Mouse (Mus musculus) midbrain, embryonic 14.5 days (tissue): ENCODE measurements around the gene Ankle1. TPM values are rescaled to one million over a fixed set of nuclear protein-coding genes. Genes with fewer than 3 reads are reported as not detected.

Experiments used
- ATAC-seq: fragments of 200-750 bp; cut with Nextera tagmentation; 2 replicates; pipeline ENCODE4 v1.8.0; 2017; ENCODE audit warnings: moderate number of reproducible peaks, moderate library complexity; ENCODE audit not compliant: low FRiP score, low TSS enrichment
- DNase-seq: peaks from one replicate; pipeline ENCODE4 v3.0.0-alpha.2; 2015
- H3K27ac ChIP-seq: fragments of 300-500 bp; sonication (generic); replicated peaks from 2 replicates; pipeline ENCODE4 v1.5.1; 2014; ENCODE audit warnings: mild to moderate bottlenecking, low read depth, low read length, moderate library complexity
- H3K27me3 ChIP-seq: fragments of 300-500 bp; sonication (generic); 2 replicates; pipeline ENCODE4 v1.6.1; 2014; ENCODE audit warnings: low read length, control low read depth, mixed read lengths; ENCODE audit not compliant: control insufficient read depth, insufficient read depth
- H3K36me3 ChIP-seq: fragments of 300-500 bp; sonication (generic); 2 replicates; pipeline ENCODE4 v1.6.1; 2014; ENCODE audit warnings: low read length, control low read depth; ENCODE audit not compliant: control insufficient read depth, insufficient read depth
- H3K4me1 ChIP-seq: fragments of 300-500 bp; sonication (generic); 2 replicates; pipeline ENCODE4 v1.6.1; 2014; ENCODE audit warnings: mild to moderate bottlenecking, antibody characterized with exemption, low read length, control low read depth; ENCODE audit not compliant: control insufficient read depth, insufficient read depth
- H3K4me2 ChIP-seq: fragments of 300-500 bp; sonication (generic); 2 replicates; pipeline ENCODE4 v1.6.1; 2014; ENCODE audit warnings: mild to moderate bottlenecking, low read length, moderate library complexity
- H3K4me3 ChIP-seq: fragments of 300-500 bp; sonication (generic); replicated peaks from 2 replicates; pipeline ENCODE4 v1.5.1; 2014; ENCODE audit warnings: low read depth, low read length
- H3K9ac ChIP-seq: fragments of 300-500 bp; sonication (generic); replicated peaks from 2 replicates; pipeline ENCODE4 v1.6.1; 2014; ENCODE audit warnings: mild to moderate bottlenecking, low read length, moderate library complexity
- H3K9me3 ChIP-seq: fragments of 300-500 bp; sonication (generic); 2 replicates; pipeline ENCODE4 v1.6.1; 2016; ENCODE audit warnings: low read length, control low read depth, mixed read lengths; ENCODE audit not compliant: control insufficient read depth
- WGBS: fragments of 180-500 bp; shearing (Covaris S2); extraction: QIAGEN DNeasy Blood & Tissue Kit; methylation state at CpG from one replicate; pipeline ENCODE4 v1.1.7; 2014; 5-methylcytosine and 5-hydroxymethylcytosine counted together
- polyA plus RNA-seq: library from polyadenylated mRNA; unstranded; fragments of >200 nt; fragmentation: Nextera tagmentation; extraction: Ambion mirVana; gene quantifications from 2 replicates; pipeline ENCODE4 v1.2.1, GENCODE M21; 2014

The Ankle1 gene
- 3.0 and 5.3 TPM in 2 replicates for polyA plus RNA-seq

DNA sequence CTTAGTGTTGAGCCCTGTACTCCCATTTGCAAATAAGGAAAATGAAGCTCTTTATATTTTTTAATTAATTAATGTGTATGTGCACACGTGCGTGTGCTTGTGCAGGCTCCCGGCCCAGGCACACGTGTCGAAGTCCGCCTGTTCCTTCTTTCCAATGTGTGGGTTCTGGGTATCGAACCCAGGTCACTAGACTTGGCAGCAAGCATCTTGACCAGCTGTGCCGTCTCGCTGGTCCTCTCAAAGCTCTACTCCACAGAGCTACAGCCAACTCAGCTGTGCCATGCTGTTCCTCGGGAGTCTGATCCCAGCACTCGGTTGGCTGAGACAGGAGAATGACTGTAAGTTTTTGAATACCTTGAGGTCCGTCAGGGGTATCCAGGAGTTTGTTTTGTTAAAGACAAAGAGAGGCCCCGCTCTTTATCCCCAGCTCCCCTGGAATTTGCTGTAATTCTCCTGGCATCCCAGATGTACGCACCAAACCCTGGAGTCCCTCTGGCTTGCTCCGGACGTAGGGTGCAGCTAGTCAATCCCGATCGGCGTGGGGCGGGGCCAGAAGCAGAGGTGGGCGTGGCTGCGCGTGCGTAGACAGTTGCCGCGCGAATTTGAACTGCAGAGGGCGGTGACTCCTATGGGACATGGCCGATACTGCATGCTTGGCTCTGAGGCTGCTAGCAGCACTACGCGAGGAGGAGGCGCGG lies at the start of gene Ankle1:
Gene Ankle1, plus strand, starts transcription at position 610 of the 698 bp plus-strand sequence.
- Histone ChIP-seq H3K4me3 (peak within 1 kb of the TSS; percentile 41), H3K36me3 (0 out of 2 replicates have a peak, but pooled peaks cover 6% of the 10 kb centered on the region), H3K9ac (peak within 1 kb of the TSS; percentile 46), H3K4me1 (peaks cover 11% of the 10 kb centered on the region), H3K27ac (no peak within 1 kb of the TSS; the same call in 1 of the 2 replicates), H3K4me2 (peak within 1 kb of the TSS; percentile 90), H3K9me3 (no peaks in the 10 kb centered on the region), H3K27me3 (no peaks in the 10 kb centered on the region)
- peak; percentile 83 for ATAC-seq
- 16% methylated on average over 33 of the region's 33 CpGs for WGBS
- peak; percentile 95 for DNase-seq

DNA sequence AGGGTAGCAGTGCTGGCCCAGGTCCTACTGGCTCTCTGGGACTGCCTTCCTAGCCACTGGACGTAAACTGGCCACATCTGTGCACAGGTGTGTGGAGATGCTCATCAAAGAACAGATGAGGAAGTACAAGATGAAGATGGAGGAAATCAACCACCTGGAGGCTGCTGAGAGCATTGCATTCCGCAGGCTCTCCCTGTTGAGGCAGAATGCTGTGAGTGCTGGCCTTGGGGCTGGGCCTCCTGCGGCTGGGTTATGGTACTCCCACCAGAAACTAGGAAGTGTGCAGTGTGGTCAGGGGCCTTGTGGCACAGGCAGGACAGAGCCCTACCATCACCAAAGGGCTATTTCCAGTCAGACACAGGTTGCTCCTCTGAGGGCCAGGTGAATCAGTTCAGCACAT lies 47.8 kb upstream of the Ankle1 start:
- Histone ChIP-seq H3K4me3 (no peak overlapping the region), H3K4me1 (no peaks in the 10 kb centered on the region), H3K4me2 (no peak overlapping the region), H3K9ac (no peak overlapping the region), H3K27ac (no peak overlapping the region), H3K36me3 (peaks cover 84% of the 10 kb centered on the region), H3K9me3 (no peaks in the 10 kb centered on the region), H3K27me3 (no peaks in the 10 kb centered on the region)
- ATAC-seq (no peak), DNase-seq (no peak)
- 86% methylated on average over 3 of the region's 3 CpGs for WGBS

DNA sequence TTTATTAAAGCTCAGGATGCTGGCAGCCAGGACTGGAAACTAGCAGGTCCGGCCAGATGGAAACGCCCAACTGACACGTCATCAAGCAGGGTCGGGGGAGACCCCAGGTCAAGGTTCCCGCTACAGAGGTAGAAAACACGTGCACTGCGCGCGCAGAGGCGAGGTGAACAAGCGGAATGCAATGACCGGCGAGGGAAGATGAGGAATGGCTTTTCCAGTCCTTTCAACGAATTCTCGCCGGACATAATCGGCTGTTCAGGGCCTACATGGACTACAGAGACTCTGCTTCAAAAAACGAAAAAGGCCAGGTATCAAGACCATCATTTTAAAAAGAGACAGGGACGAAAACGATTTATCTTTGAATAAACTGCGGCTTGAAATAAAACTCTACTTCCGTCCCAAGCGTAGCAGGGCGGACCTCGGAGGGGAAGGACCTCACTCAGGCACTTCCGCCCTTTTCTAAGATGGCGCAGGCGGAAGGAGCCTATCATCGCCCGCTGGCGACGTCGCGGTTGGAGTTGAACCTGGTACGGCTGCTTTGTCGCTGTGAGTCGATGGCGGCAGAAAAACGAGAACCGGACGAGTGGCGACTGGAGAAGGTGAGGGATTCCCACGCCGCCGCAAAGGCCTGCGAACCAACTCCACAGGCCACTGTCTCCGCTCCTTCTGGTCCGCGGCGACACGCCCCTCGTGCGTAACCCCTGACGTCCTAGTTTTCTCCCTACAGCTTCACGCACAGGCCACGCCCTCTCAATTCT lies 38.9 kb upstream of the Ankle1 start, which contains the start of gene Use1:
Gene Use1, plus strand, starts transcription at position 78 of the 758 bp plus-strand sequence.
- ATAC-seq = peak; percentile 77
- under 1% methylated on average over 56 of the region's 56 CpGs for WGBS
- DNase-seq = peak; percentile 95
- Histone ChIP-seq H3K9me3 (no peaks in the 10 kb centered on the region), H3K36me3 (peaks cover 12% of the 10 kb centered on the region; the same call in 1 of the 2 replicates), H3K4me3 (peak within 1 kb of the TSS; percentile 64), H3K4me2 (peak within 1 kb of the TSS; percentile 73), H3K27ac (peak within 1 kb of the TSS; percentile 93), H3K4me1 (peaks cover 14% of the 10 kb centered on the region), H3K9ac (peak within 1 kb of the TSS; percentile 52), H3K27me3 (no peaks in the 10 kb centered on the region)

DNA sequence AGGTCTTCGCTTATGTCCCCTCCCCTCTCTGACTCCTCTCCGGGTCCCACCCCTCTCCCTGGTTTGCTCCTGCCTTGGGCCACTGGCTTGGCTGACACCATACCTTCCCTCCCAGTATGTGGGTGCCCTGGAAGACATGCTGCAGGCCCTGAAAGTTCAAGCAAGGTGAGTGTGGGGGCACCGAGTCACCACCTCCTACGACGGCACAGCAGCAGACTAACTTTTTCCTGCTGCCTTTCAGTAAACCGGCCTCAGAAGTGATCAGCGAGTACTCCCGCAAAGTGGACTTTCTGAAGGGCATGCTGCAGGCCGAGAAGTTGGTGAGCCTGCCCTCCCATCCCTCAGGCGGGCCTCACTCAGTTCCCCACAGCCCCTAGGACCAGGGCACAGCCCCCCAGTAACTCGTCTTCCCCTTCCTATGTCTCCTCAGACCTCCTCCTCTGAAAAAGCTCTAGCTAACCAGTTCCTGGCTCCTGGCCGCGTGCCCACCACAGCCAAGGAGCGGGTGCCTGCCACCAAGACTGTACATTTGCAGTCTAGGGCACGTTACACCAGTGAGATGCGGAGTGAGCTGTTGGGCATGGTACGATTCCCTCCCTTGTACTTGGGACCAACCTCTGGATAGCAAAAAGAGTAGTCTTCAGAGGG lies 38.2 kb upstream of the Ankle1 start:
- Histone ChIP-seq H3K4me2 (peak overlapping the region; percentile 73), H3K36me3 (peaks cover 12% of the 10 kb centered on the region; the same call in 1 of the 2 replicates), H3K4me3 (peak overlapping the region; percentile 64), H3K27me3 (no peaks in the 10 kb centered on the region), H3K4me1 (peaks cover 14% of the 10 kb centered on the region), H3K9me3 (no peaks in the 10 kb centered on the region), H3K27ac (peak overlapping the region; percentile 93), H3K9ac (peak overlapping the region; percentile 52)
- 56% methylated on average over 17 of the region's 17 CpGs for WGBS
- DNase-seq (no peak), ATAC-seq (no peak)

DNA sequence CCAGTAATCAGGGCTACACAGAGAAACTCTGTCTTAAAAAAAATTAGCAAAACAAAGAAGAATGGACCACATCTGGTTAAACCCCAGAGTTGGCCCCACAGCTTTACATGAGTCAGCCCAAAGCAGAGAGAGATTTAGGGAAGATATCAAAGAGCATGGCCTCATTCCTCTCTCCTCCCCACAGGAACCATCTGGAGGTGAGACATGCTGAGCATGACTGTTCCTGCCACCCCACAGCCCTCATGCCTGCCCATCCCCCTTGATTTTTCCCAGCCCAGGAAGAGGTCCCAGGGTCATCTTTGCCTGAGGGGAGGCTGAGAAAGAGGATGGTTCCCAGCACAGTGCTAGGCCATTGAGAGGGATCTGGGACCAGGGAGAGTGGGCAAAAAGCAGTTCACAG lies 37.4 kb upstream of the Ankle1 start:
- Histone ChIP-seq H3K27ac (no peak overlapping the region), H3K36me3 (peaks cover 12% of the 10 kb centered on the region; the same call in 1 of the 2 replicates), H3K9ac (no peak overlapping the region), H3K27me3 (no peaks in the 10 kb centered on the region), H3K4me2 (no peak overlapping the region; the same call in 1 of the 2 replicates), H3K4me1 (peaks cover 14% of the 10 kb centered on the region), H3K9me3 (no peaks in the 10 kb centered on the region), H3K4me3 (0 out of 2 replicates have a peak overlapping the region, but pooled peaks have one; percentile 64)
- ATAC-seq = no peak
- no peak for DNase-seq

DNA sequence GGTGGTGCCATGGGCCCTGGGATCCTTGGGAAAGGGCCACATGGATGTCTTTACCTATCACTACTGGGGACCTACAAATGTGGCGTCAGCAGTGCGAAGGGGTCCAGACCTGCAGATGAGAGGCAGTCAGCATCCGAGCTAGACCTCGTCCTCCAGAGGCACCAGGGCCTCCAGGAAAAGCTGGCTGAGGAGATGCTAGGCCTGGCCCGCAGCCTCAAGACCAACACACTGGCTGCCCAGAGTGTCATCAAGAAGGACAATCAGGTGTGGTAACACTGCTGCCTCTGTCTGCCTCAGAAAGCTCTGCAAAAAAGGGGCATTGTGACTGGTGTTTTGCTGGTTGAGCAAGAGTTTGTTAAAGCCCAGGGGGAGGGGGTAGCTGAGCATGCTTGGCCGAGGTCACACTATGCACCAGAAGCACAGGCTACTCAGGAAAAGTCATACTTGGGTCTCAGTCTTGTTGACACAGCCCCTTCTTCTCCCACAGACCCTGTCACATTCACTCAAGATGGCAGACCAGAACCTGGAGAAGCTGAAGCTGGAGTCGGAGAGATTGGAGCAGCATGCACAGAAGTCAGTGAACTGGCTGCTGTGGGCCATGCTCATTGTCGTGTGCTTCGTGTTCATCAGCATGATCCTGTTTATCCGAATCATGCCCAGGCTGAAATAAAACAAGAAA lies 36.6 kb upstream of the Ankle1 start:
- no peaks in the 10 kb centered on the region for H3K27me3 ChIP-seq
- no peaks in the 10 kb centered on the region for H3K9me3 ChIP-seq
- peaks cover 15% of the 10 kb centered on the region; the same call in 1 of the 2 replicates for H3K36me3 ChIP-seq
- H3K4me3 ChIP-seq = no peak overlapping the region
- peaks cover 14% of the 10 kb centered on the region for H3K4me1 ChIP-seq
- 97% methylated on average over 10 of the region's 10 CpGs for WGBS
- ATAC-seq (no peak), DNase-seq (no peak)
- H3K4me2 ChIP-seq = no peak overlapping the region
- H3K27ac ChIP-seq = no peak overlapping the region
- no peak overlapping the region for H3K9ac ChIP-seq

DNA sequence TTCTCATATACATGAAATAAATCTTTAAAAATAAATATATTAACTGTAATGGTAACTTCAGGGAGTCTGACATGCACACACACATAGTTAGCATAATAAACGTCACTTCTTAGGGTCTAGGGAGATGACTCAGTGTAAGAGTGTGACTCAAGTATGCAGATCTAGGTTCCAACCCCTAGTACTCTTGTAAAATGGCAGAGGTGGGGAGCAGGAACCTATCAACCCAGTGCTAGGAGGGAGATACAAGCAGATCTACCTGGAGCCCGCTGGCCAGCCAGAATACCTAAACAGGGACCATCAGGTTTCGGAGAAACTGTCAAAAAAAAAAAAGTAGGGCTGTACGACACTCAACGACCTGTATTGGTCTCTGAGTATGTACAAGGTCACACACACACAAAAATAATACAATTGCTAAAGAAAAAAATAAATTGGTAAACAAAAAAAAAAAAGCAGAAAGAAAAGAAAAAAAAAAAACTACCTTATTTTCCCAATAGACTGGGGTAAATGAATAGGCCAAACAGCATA lies 35.0 kb upstream of the Ankle1 start:
- peak overlapping the region; percentile 78 for H3K27ac ChIP-seq
- DNase-seq (no peak), ATAC-seq (no peak)
- H3K9ac ChIP-seq = no peak overlapping the region; the same call in 1 of the 2 replicates
- H3K4me3 ChIP-seq = peak overlapping the region; percentile 68
- 25% methylated on average over 5 of the region's 5 CpGs for WGBS
- H3K4me1 ChIP-seq = peaks cover 19% of the 10 kb centered on the region
- no peaks in the 10 kb centered on the region for H3K9me3 ChIP-seq
- no peaks in the 10 kb centered on the region for H3K27me3 ChIP-seq
- H3K4me2 ChIP-seq = peak overlapping the region; percentile 56
- peaks cover 19% of the 10 kb centered on the region; the same call in 1 of the 2 replicates for H3K36me3 ChIP-seq
